Comparison of ENCODE assay signal across 12 mouse cellular contexts in genomic region chr19:5092083-5092482, GRCm38 (mm10). TPM values are rescaled to one million over a fixed set of nuclear protein-coding genes. Genes with fewer than 3 reads are reported as not detected.
"Had no signal": no experiment of that assay in that cellular context is flagged by ENCODE, and none has a peak within 500 bp of the region (broad histone marks: within the 10 kb centered on the region; RNA-seq: fewer than 3 reads in every experiment).

No protein-coding gene starts in this region.

- H3K9me3 ChIP-seq: liver, embryonic 13.5 days; midbrain, embryonic 13.5 days; neural tube, embryonic 12.5 days had no signal

- DNase-seq: kidney, adult 2 months; kidney, postnatal 14 days; kidney, postnatal 4 days; layer of hippocampus, postnatal 36 days; liver, embryonic 13.5 days; lung, adult 2 months; thymus, adult 18-20 months; thymus, postnatal 36 days had no signal

- H3K9ac ChIP-seq: liver, embryonic 13.5 days; midbrain, embryonic 13.5 days; neural tube, embryonic 12.5 days had no signal

- ATAC-seq: midbrain, embryonic 13.5 days had no signal

- H3K27ac ChIP-seq: left cerebral cortex, adult 2 months; liver, embryonic 13.5 days; macrophage; midbrain, embryonic 13.5 days; neural tube, embryonic 12.5 days had no signal

- H3K4me3 ChIP-seq: left cerebral cortex, adult 2 months; liver, embryonic 13.5 days; midbrain, embryonic 13.5 days; neural tube, embryonic 12.5 days had no signal

- H3K4me2 ChIP-seq: liver, embryonic 13.5 days; midbrain, embryonic 13.5 days; neural tube, embryonic 12.5 days had no signal

- H3K27me3 ChIP-seq: midbrain, embryonic 13.5 days; neural tube, embryonic 12.5 days had no signal

RNA-seq across cellular contexts. Expression of gene Cnih2, which starts 6.2 kb away (rescaled TPM):
- polyA plus RNA-seq: macrophage had no signal

RNA-seq across cellular contexts. Expression of gene Cd248, which starts 24.2 kb away (rescaled TPM):
- polyA plus RNA-seq: macrophage had no signal
